30 mouse cellular contexts compared by ENCODE assay signal in genomic region chr17:87597721-87598120, GRCm38 (mm10). TPM values are rescaled to one million over a fixed set of nuclear protein-coding genes. Genes with fewer than 3 reads are reported as not detected.
A peak's percentile ranks its signal among the peaks of the same experiment; 100 is the strongest.
DNase-seq lines count a peak whose midpoint lies in the region; ATAC-seq and TF ChIP-seq lines count a peak whose summit lies in the region.
"Had no signal": no experiment of that assay in that cellular context is flagged by ENCODE, and none has a peak within 500 bp of the region (broad histone marks: within the 10 kb centered on the region; RNA-seq: fewer than 3 reads in every experiment).

No protein-coding gene starts in this region.

- TF ChIP-seq CTCF in hindbrain, postnatal 0 days (IDR thresholded peaks at IDR 0.05; ENCODE audit: low read depth) = no peak

- ATAC-seq in hindbrain, postnatal 0 days = no peak
- ATAC-seq in hindbrain, embryonic 13.5 days (ENCODE audit: low FRiP score) = no peak
- ATAC-seq in neural tube, embryonic 13.5 days (ENCODE audit: low read depth) = 0 out of 2 replicates have a peak, but pooled peaks have one; percentile 56
- ATAC-seq: activated CD4-positive, CD25-positive, alpha-beta regulatory T cell, adult 4 months; CD4-positive, CD25-positive, alpha-beta regulatory T cell, adult 4 months; forebrain, embryonic 14.5 days; Patski had no signal

- no peak overlapping the region for H3K27ac ChIP-seq in hindbrain, postnatal 0 days
- H3K27ac ChIP-seq in hindbrain, embryonic 13.5 days = no peak overlapping the region
- peak overlapping the region; percentile 56; the same call in 1 of the 2 replicates for H3K27ac ChIP-seq in neural tube, embryonic 13.5 days (replicated peaks)
- H3K27ac ChIP-seq: embryonic facial prominence, embryonic 13.5 days; embryonic facial prominence, embryonic 15.5 days; forebrain, embryonic 10.5 days; forebrain, embryonic 12.5 days had no signal

- WGBS in hindbrain, postnatal 0 days = 91% methylated on average over 1 of the region's 1 CpGs
- 88% methylated on average over 1 of the region's 1 CpGs for WGBS in hindbrain, embryonic 13.5 days
- WGBS in neural tube, embryonic 13.5 days = 73% methylated on average over 1 of the region's 1 CpGs

- H3K4me3 ChIP-seq in hindbrain, postnatal 0 days (ENCODE audit: low read length) = no peak overlapping the region
- H3K4me3 ChIP-seq in hindbrain, embryonic 13.5 days = no peak overlapping the region
- no peak overlapping the region for H3K4me3 ChIP-seq in neural tube, embryonic 13.5 days
- H3K4me3 ChIP-seq: embryonic facial prominence, embryonic 13.5 days; embryonic facial prominence, embryonic 15.5 days; erythroblast, embryonic 14.5 days; forebrain, embryonic 10.5 days; forebrain, embryonic 12.5 days had no signal

- no peaks in the 10 kb centered on the region for H3K27me3 ChIP-seq in hindbrain, postnatal 0 days (ENCODE audit: insufficient read depth, low read length)
- no peaks in the 10 kb centered on the region for H3K27me3 ChIP-seq in hindbrain, embryonic 13.5 days
- no peaks in the 10 kb centered on the region for H3K27me3 ChIP-seq in neural tube, embryonic 13.5 days
- H3K27me3 ChIP-seq: CH12.LX; embryonic facial prominence, embryonic 13.5 days; embryonic facial prominence, embryonic 15.5 days; forebrain, embryonic 12.5 days; Patski had no signal

- no peaks in the 10 kb centered on the region for H3K4me1 ChIP-seq in hindbrain, postnatal 0 days (ENCODE audit: insufficient read depth, low read length)
- no peaks in the 10 kb centered on the region for H3K4me1 ChIP-seq in hindbrain, embryonic 13.5 days (replicated peaks)
- H3K4me1 ChIP-seq in neural tube, embryonic 13.5 days (replicated peaks) = no peaks in the 10 kb centered on the region; the same call in 1 of the 2 replicates
- H3K4me1 ChIP-seq: forebrain, embryonic 12.5 days had no signal

- H3K4me2 ChIP-seq in hindbrain, postnatal 0 days (ENCODE audit: low read depth, low read length) = no peak overlapping the region
- no peak overlapping the region for H3K4me2 ChIP-seq in hindbrain, embryonic 13.5 days
- no peak overlapping the region for H3K4me2 ChIP-seq in neural tube, embryonic 13.5 days
- H3K4me2 ChIP-seq: embryonic facial prominence, embryonic 13.5 days; embryonic facial prominence, embryonic 15.5 days; forebrain, embryonic 12.5 days had no signal

- DNase-seq in heart, adult 11 months = peak; percentile 1
- no peak for DNase-seq in heart, postnatal 10 days
- peak; percentile 27 for DNase-seq in hindbrain, postnatal 0 days (ENCODE audit: low spot score)
- no peak for DNase-seq in neural tube, embryonic 10.5 days (ENCODE audit: extremely low spot score, low spot score)
- DNase-seq in adrenal gland, postnatal 36 days = no peak
- DNase-seq: adrenal gland, adult 8-10 months; adrenal gland, postnatal 14 days; B cell, adult 2 months; cerebellum, adult 11 months; cerebellum, adult 18-20 months; cerebellum, adult 8-10 months; cerebellum, adult 9-11 months; cerebellum, postnatal 14 days; cerebellum, postnatal 36 days; embryo, embryonic 11 days had no signal

- intact Hi-C loops in heart, postnatal 10 days (cut with DNase I) = no loop called here

- H3K9ac ChIP-seq in hindbrain, postnatal 0 days (replicated peaks; ENCODE audit: low read length) = no peak overlapping the region
- no peak overlapping the region for H3K9ac ChIP-seq in hindbrain, embryonic 13.5 days
- no peak overlapping the region for H3K9ac ChIP-seq in neural tube, embryonic 13.5 days
- H3K9ac ChIP-seq: embryonic facial prominence, embryonic 13.5 days; embryonic facial prominence, embryonic 15.5 days; forebrain, embryonic 12.5 days had no signal

- no peaks in the 10 kb centered on the region for H3K36me3 ChIP-seq in hindbrain, postnatal 0 days (ENCODE audit: insufficient read depth, low read length)
- H3K36me3 ChIP-seq in hindbrain, embryonic 13.5 days = no peaks in the 10 kb centered on the region
- H3K36me3 ChIP-seq in neural tube, embryonic 13.5 days = no peaks in the 10 kb centered on the region
- H3K36me3 ChIP-seq: embryonic facial prominence, embryonic 13.5 days; embryonic facial prominence, embryonic 15.5 days; forebrain, embryonic 10.5 days; forebrain, embryonic 12.5 days; G1E had no signal

- H3K9me3 ChIP-seq in hindbrain, postnatal 0 days (ENCODE audit: low read length) = no peaks in the 10 kb centered on the region
- H3K9me3 ChIP-seq in hindbrain, embryonic 13.5 days = peaks cover 4% of the 10 kb centered on the region
- H3K9me3 ChIP-seq in neural tube, embryonic 13.5 days = 0 out of 2 replicates have a peak, but pooled peaks cover 5% of the 10 kb centered on the region
- H3K9me3 ChIP-seq: embryonic facial prominence, embryonic 13.5 days; embryonic facial prominence, embryonic 15.5 days; forebrain, embryonic 12.5 days; G1E had no signal

RNA-seq across cellular contexts. Expression of gene Epcam, which starts 38.1 kb away (rescaled TPM):
- not detected for total RNA-seq in heart, postnatal 10 days (2021)
- 1.4 and 2.3 TPM in 2 replicates for total RNA-seq in hindbrain, postnatal 0 days (2014; rRNA removed)
- polyA plus RNA-seq in hindbrain, postnatal 0 days (2015; fragmentation: Nextera tagmentation; extraction: Ambion mirVana) = 4.8 and 5.1 TPM in 2 replicates
- polyA plus RNA-seq in hindbrain, embryonic 13.5 days (2015; fragmentation: Nextera tagmentation; extraction: Ambion mirVana) = 3.5 and 4.4 TPM in 2 replicates
- 3.0 and 6.9 TPM in 2 replicates for polyA plus RNA-seq in neural tube, embryonic 13.5 days (2015; fragmentation: Nextera tagmentation; extraction: Ambion mirVana)
- not detected for total RNA-seq in adrenal gland, postnatal 36 days (2021)
- total RNA-seq: adrenal gland, adult 18-20 months; common myeloid progenitor, adult 5-6 weeks; G1E had no signal
- polyA plus RNA-seq: erythroblast, embryonic 14.5 days; G1E had no signal

Comparison
In these comparisons a context has a peak if more than half of its experiments do, and no peak if none do; other contexts are left out.
1. DNase-seq: peak in heart, adult 11 months (single experiment) and hindbrain, postnatal 0 days (single experiment); none in heart, postnatal 10 days (0 of 2), neural tube, embryonic 10.5 days (single experiment) and adrenal gland, postnatal 36 days (0 of 2).